15 mouse cellular contexts compared by ENCODE assay signal in the genomic region with DNA sequence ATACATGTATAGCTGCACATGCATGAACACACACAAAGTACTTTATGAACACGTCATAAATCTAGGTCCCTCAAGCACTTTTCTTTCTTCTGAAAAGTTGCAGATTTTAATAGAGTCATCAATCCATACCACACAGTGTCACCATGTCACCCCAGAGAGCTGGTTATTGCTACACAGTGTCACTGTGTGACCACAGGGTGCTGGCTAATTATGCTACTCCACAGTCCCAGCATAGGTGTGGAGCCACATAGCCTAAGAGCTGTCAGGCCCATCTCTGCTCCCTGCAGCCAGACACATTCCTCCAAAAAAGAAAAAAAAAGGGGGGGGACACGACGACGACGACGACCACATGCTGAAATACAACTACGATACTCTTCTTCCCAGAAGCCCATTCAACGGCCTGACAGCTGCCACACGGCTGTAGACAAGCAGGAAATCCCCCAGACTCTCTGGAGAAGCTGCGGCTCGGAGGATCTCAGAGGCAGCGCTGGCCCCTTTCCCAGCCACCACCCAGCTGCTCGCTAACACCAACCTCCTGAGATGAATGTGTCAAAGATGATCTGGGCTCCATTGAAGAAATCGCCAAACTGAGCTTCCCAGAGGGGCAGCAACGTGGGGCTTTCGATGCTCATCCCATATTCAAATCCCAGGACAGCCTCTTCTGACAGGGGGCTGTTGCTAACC. TPM values are rescaled to one million over a fixed set of nuclear protein-coding genes. Genes with fewer than 3 reads are reported as not detected.
DNase-seq lines count a peak whose midpoint lies in the region; ATAC-seq and TF ChIP-seq lines count a peak whose summit lies in the region.
"Had no signal": no experiment of that assay in that cellular context is flagged by ENCODE, and none has a peak within 500 bp of the region (broad histone marks: within the 10 kb centered on the region; RNA-seq: fewer than 3 reads in every experiment).

No protein-coding gene starts in this region.

- peaks cover 33% of the 10 kb centered on the region for H3K36me3 ChIP-seq in hindbrain, embryonic 13.5 days
- peaks cover 10% of the 10 kb centered on the region for H3K36me3 ChIP-seq in hindbrain, embryonic 10.5 days
- H3K36me3 ChIP-seq in lung, embryonic 14.5 days (ENCODE audit: insufficient read depth) = 0 out of 2 replicates have a peak, but pooled peaks cover 4% of the 10 kb centered on the region
- no peaks in the 10 kb centered on the region for H3K36me3 ChIP-seq in lung, postnatal 0 days (ENCODE audit: insufficient read depth, low read length)
- no peaks in the 10 kb centered on the region for H3K36me3 ChIP-seq in stomach, embryonic 16.5 days (ENCODE audit: control insufficient read depth, insufficient read depth, low read length)
- no peaks in the 10 kb centered on the region for H3K36me3 ChIP-seq in stomach, postnatal 0 days (ENCODE audit: control insufficient read depth, insufficient read depth, low read length)

- H3K4me2 ChIP-seq in hindbrain, embryonic 13.5 days = no peak overlapping the region
- no peak overlapping the region for H3K4me2 ChIP-seq in lung, embryonic 14.5 days
- H3K4me2 ChIP-seq in lung, postnatal 0 days (replicated peaks; ENCODE audit: low read depth, low read length) = no peak overlapping the region
- H3K4me2 ChIP-seq in stomach, embryonic 16.5 days (ENCODE audit: low read depth, low read length) = 0 out of 2 replicates have a peak overlapping the region, but pooled peaks have one; percentile 3
- H3K4me2 ChIP-seq in stomach, postnatal 0 days (replicated peaks; ENCODE audit: low read depth) = no peak overlapping the region
- H3K4me2 ChIP-seq: midbrain, embryonic 12.5 days had no signal

- no peak overlapping the region for H3K9ac ChIP-seq in hindbrain, embryonic 13.5 days
- H3K9ac ChIP-seq in lung, embryonic 14.5 days = no peak overlapping the region
- no peak overlapping the region for H3K9ac ChIP-seq in lung, postnatal 0 days (replicated peaks; ENCODE audit: low read depth)
- peak overlapping the region; percentile 38; the same call in 1 of the 2 replicates for H3K9ac ChIP-seq in stomach, embryonic 16.5 days (ENCODE audit: low read length)
- no peak overlapping the region for H3K9ac ChIP-seq in stomach, postnatal 0 days (ENCODE audit: low read length)
- H3K9ac ChIP-seq: midbrain, embryonic 12.5 days had no signal

- H3K27ac ChIP-seq in hindbrain, embryonic 13.5 days = peak overlapping the region; percentile 44; the same call in 1 of the 2 replicates
- no peak overlapping the region for H3K27ac ChIP-seq in hindbrain, embryonic 10.5 days
- H3K27ac ChIP-seq in lung, embryonic 14.5 days (ENCODE audit: low read depth) = no peak overlapping the region
- no peak overlapping the region for H3K27ac ChIP-seq in lung, postnatal 0 days (ENCODE audit: low read length)
- no peak overlapping the region for H3K27ac ChIP-seq in stomach, embryonic 16.5 days (ENCODE audit: low read length)
- H3K27ac ChIP-seq in stomach, postnatal 0 days (replicated peaks) = no peak overlapping the region
- H3K27ac ChIP-seq: midbrain, embryonic 12.5 days had no signal

- no peaks in the 10 kb centered on the region for H3K27me3 ChIP-seq in hindbrain, embryonic 13.5 days
- H3K27me3 ChIP-seq in hindbrain, embryonic 10.5 days (ENCODE audit: insufficient read depth, poor library complexity, severe bottlenecking) = no peaks in the 10 kb centered on the region
- no peaks in the 10 kb centered on the region for H3K27me3 ChIP-seq in lung, embryonic 14.5 days (ENCODE audit: insufficient read depth, low read length)
- no peaks in the 10 kb centered on the region for H3K27me3 ChIP-seq in lung, postnatal 0 days (replicated peaks; ENCODE audit: insufficient read depth, low read length)
- no peaks in the 10 kb centered on the region for H3K27me3 ChIP-seq in stomach, embryonic 16.5 days (ENCODE audit: control insufficient read depth, insufficient read depth, low read length)
- no peaks in the 10 kb centered on the region for H3K27me3 ChIP-seq in stomach, postnatal 0 days (ENCODE audit: control insufficient read depth, insufficient read depth, low read length)
- H3K27me3 ChIP-seq: midbrain, embryonic 12.5 days had no signal

- no peaks in the 10 kb centered on the region for H3K9me3 ChIP-seq in hindbrain, embryonic 13.5 days
- no peaks in the 10 kb centered on the region for H3K9me3 ChIP-seq in hindbrain, embryonic 10.5 days
- H3K9me3 ChIP-seq in lung, embryonic 14.5 days (ENCODE audit: low read depth, low read length) = no peaks in the 10 kb centered on the region
- H3K9me3 ChIP-seq in lung, postnatal 0 days (ENCODE audit: low read length) = no peaks in the 10 kb centered on the region
- H3K9me3 ChIP-seq in stomach, embryonic 16.5 days (replicated peaks; ENCODE audit: control insufficient read depth, low read length) = no peaks in the 10 kb centered on the region
- H3K9me3 ChIP-seq in stomach, postnatal 0 days (ENCODE audit: control insufficient read depth, low read length) = no peaks in the 10 kb centered on the region
- H3K9me3 ChIP-seq: midbrain, embryonic 12.5 days had no signal

- no peak for DNase-seq in hindbrain, embryonic 10.5 days (ENCODE audit: low spot score)
- DNase-seq in lung, embryonic 14.5 days = peak; percentile 63
- no peak for DNase-seq in lung, postnatal 0 days (ENCODE audit: low spot score)
- DNase-seq in stomach, postnatal 0 days (ENCODE audit: low spot score) = no peak
- DNase-seq in ovary, postnatal 36 days (ENCODE audit: low spot score) = no peak
- DNase-seq: cerebellum, adult 11 months; heart, postnatal 10 days; kidney, postnatal 14 days; liver; lung, adult 2 months had no signal

- H3K4me1 ChIP-seq in hindbrain, embryonic 13.5 days (replicated peaks) = peaks cover 10% of the 10 kb centered on the region; the same call in 1 of the 2 replicates
- no peaks in the 10 kb centered on the region for H3K4me1 ChIP-seq in hindbrain, embryonic 10.5 days (replicated peaks)
- no peaks in the 10 kb centered on the region for H3K4me1 ChIP-seq in lung, embryonic 14.5 days (ENCODE audit: insufficient read depth)
- no peaks in the 10 kb centered on the region for H3K4me1 ChIP-seq in lung, postnatal 0 days (ENCODE audit: insufficient read depth, low read depth, low read length)
- H3K4me1 ChIP-seq in stomach, embryonic 16.5 days (ENCODE audit: control insufficient read depth, insufficient read depth, low read length) = no peaks in the 10 kb centered on the region
- H3K4me1 ChIP-seq in stomach, postnatal 0 days (replicated peaks; ENCODE audit: control insufficient read depth, insufficient read depth) = no peaks in the 10 kb centered on the region
- H3K4me1 ChIP-seq: midbrain, embryonic 12.5 days had no signal

- WGBS in hindbrain, embryonic 13.5 days = 53% methylated on average over 16 of the region's 16 CpGs
- 72% methylated on average over 16 of the region's 16 CpGs for WGBS in hindbrain, embryonic 10.5 days
- 35% methylated on average over 16 of the region's 16 CpGs for WGBS in lung, embryonic 14.5 days
- WGBS in lung, postnatal 0 days = 61% methylated on average over 16 of the region's 16 CpGs
- WGBS in stomach, embryonic 16.5 days = 60% methylated on average over 16 of the region's 16 CpGs
- WGBS in stomach, postnatal 0 days = 60% methylated on average over 16 of the region's 16 CpGs

- TF ChIP-seq EP300 in lung, postnatal 0 days (IDR thresholded peaks at IDR 0.05) = no peak
- TF ChIP-seq EP300 in stomach, postnatal 0 days (optimal IDR thresholded peaks at IDR 0.05) = no peak

- no peak overlapping the region for H3K4me3 ChIP-seq in hindbrain, embryonic 13.5 days
- H3K4me3 ChIP-seq in hindbrain, embryonic 10.5 days = no peak overlapping the region
- H3K4me3 ChIP-seq in lung, embryonic 14.5 days (ENCODE audit: low read depth, low read length) = no peak overlapping the region
- no peak overlapping the region for H3K4me3 ChIP-seq in lung, postnatal 0 days (ENCODE audit: low read depth, low read length)
- no peak overlapping the region for H3K4me3 ChIP-seq in stomach, embryonic 16.5 days (replicated peaks; ENCODE audit: low read length)
- no peak overlapping the region for H3K4me3 ChIP-seq in stomach, postnatal 0 days (ENCODE audit: low read depth, low read length)
- H3K4me3 ChIP-seq: erythroblast, embryonic 14.5 days; midbrain, embryonic 12.5 days had no signal

- TF ChIP-seq CTCF in lung, embryonic 14.5 days (IDR thresholded peaks at IDR 0.05; ENCODE audit: low read depth) = no peak
- TF ChIP-seq CTCF in lung, postnatal 0 days (IDR thresholded peaks at IDR 0.05) = no peak
- TF ChIP-seq CTCF in stomach, postnatal 0 days (IDR thresholded peaks at IDR 0.05; ENCODE audit: low read depth) = no peak

- ATAC-seq in hindbrain, embryonic 13.5 days (ENCODE audit: low FRiP score) = peak; percentile 61; the same call in 1 of the 2 replicates
- peak; percentile 73 for ATAC-seq in lung, embryonic 14.5 days (ENCODE audit: insufficient read depth)
- ATAC-seq in lung, postnatal 0 days = no peak
- ATAC-seq in stomach, embryonic 16.5 days (ENCODE audit: insufficient read depth, low FRiP score) = no peak
- ATAC-seq in stomach, postnatal 0 days (ENCODE audit: low FRiP score, low TSS enrichment) = no peak
- ATAC-seq: intestine, postnatal 0 days had no signal

RNA-seq across cellular contexts. Expression of gene Sec61a2, which starts 16.2 kb away (rescaled TPM):
- 98.1 and 101 TPM in 2 replicates for polyA plus RNA-seq in hindbrain, embryonic 13.5 days (2015; fragmentation: Nextera tagmentation; extraction: Ambion mirVana)
- polyA plus RNA-seq in hindbrain, embryonic 10.5 days (2016; fragmentation: Nextera tagmentation; extraction: Ambion mirVana) = 76.8 and 87.2 TPM in 2 replicates
- 72.6 and 74.0 TPM in 2 replicates for polyA plus RNA-seq in lung, embryonic 14.5 days (2014; fragmentation: Nextera tagmentation; extraction: Ambion mirVana)
- 19.2 and 21.3 TPM in 2 replicates for polyA plus RNA-seq in lung, postnatal 0 days (2015; fragmentation: Nextera tagmentation; extraction: Ambion mirVana)
- 66.9 and 70.4 TPM in 2 replicates for polyA plus RNA-seq in stomach, embryonic 16.5 days (2015; fragmentation: Nextera tagmentation; extraction: Ambion mirVana)
- 19.6 and 21.8 TPM in 2 replicates for polyA plus RNA-seq in stomach, postnatal 0 days (2015; fragmentation: Nextera tagmentation; extraction: Ambion mirVana)

RNA-seq across cellular contexts. Expression of gene Dhtkd1, which starts 31.2 kb away (rescaled TPM):
- polyA plus RNA-seq in hindbrain, embryonic 13.5 days (2015; fragmentation: Nextera tagmentation; extraction: Ambion mirVana) = 7.1 and 7.4 TPM in 2 replicates
- polyA plus RNA-seq in hindbrain, embryonic 10.5 days (2016; fragmentation: Nextera tagmentation; extraction: Ambion mirVana) = 3.8 and 5.0 TPM in 2 replicates
- 3.5 and 3.8 TPM in 2 replicates for polyA plus RNA-seq in lung, embryonic 14.5 days (2014; fragmentation: Nextera tagmentation; extraction: Ambion mirVana)
- 0.39 and 0.98 TPM in 2 replicates for polyA plus RNA-seq in lung, postnatal 0 days (2015; fragmentation: Nextera tagmentation; extraction: Ambion mirVana)
- 2.4 and 3.4 TPM in 2 replicates for polyA plus RNA-seq in stomach, embryonic 16.5 days (2015; fragmentation: Nextera tagmentation; extraction: Ambion mirVana)
- polyA plus RNA-seq in stomach, postnatal 0 days (2015; fragmentation: Nextera tagmentation; extraction: Ambion mirVana) = 0.65 TPM in 2 replicates
- polyA plus RNA-seq: erythroblast, embryonic 14.5 days had no signal

RNA-seq across cellular contexts. Expression of gene Upf2, which starts 39.8 kb away (rescaled TPM):
- polyA plus RNA-seq in hindbrain, embryonic 13.5 days (2015; fragmentation: Nextera tagmentation; extraction: Ambion mirVana) = 9.1 and 10.1 TPM in 2 replicates
- 6.9 and 9.0 TPM in 2 replicates for polyA plus RNA-seq in hindbrain, embryonic 10.5 days (2016; fragmentation: Nextera tagmentation; extraction: Ambion mirVana)
- polyA plus RNA-seq in lung, embryonic 14.5 days (2014; fragmentation: Nextera tagmentation; extraction: Ambion mirVana) = 11.6 and 11.7 TPM in 2 replicates
- 5.8 and 7.1 TPM in 2 replicates for polyA plus RNA-seq in lung, postnatal 0 days (2015; fragmentation: Nextera tagmentation; extraction: Ambion mirVana)
- polyA plus RNA-seq in stomach, embryonic 16.5 days (2015; fragmentation: Nextera tagmentation; extraction: Ambion mirVana) = 10.4 and 11.3 TPM in 2 replicates
- polyA plus RNA-seq in stomach, postnatal 0 days (2015; fragmentation: Nextera tagmentation; extraction: Ambion mirVana) = 4.9 and 5.3 TPM in 2 replicates

RNA-seq across cellular contexts. Expression of gene Gm13199, which starts 48.7 kb away (rescaled TPM):
- polyA plus RNA-seq in hindbrain, embryonic 13.5 days (2015; fragmentation: Nextera tagmentation; extraction: Ambion mirVana) = 0.71 and 1.0 TPM in 2 replicates
- polyA plus RNA-seq in hindbrain, embryonic 10.5 days (2016; fragmentation: Nextera tagmentation; extraction: Ambion mirVana) = 1.4 and 1.8 TPM in 2 replicates
- polyA plus RNA-seq in lung, embryonic 14.5 days (2014; fragmentation: Nextera tagmentation; extraction: Ambion mirVana) = 2.1 and 2.2 TPM in 2 replicates
- 0.33 and 0.58 TPM in 2 replicates for polyA plus RNA-seq in lung, postnatal 0 days (2015; fragmentation: Nextera tagmentation; extraction: Ambion mirVana)
- 1.1 and 1.5 TPM in 2 replicates for polyA plus RNA-seq in stomach, embryonic 16.5 days (2015; fragmentation: Nextera tagmentation; extraction: Ambion mirVana)
- polyA plus RNA-seq in stomach, postnatal 0 days (2015; fragmentation: Nextera tagmentation; extraction: Ambion mirVana) = 0.25 and 0.32 TPM in 2 replicates
- polyA plus RNA-seq: erythroblast, embryonic 14.5 days had no signal

Comparison
In these comparisons a context has a peak if more than half of its experiments do, and no peak if none do; other contexts are left out.
1. ATAC-seq: peak in hindbrain, embryonic 13.5 days (single experiment) and lung, embryonic 14.5 days (single experiment); none in lung, postnatal 0 days (single experiment), stomach, embryonic 16.5 days (single experiment) and stomach, postnatal 0 days (single experiment).